Mouse (Mus musculus) embryonic facial prominence, embryonic 11.5 days (tissue): Measurements from ENCODE around the gene Abhd17a. TPM values are rescaled to one million over a fixed set of nuclear protein-coding genes. Genes with fewer than 3 reads are reported as not detected.

Experiments used
- ATAC-seq: fragments of 200-750 bp; cut with Nextera tagmentation; replicated peaks from 2 replicates; pipeline ENCODE4 v1.8.0; 2017; ENCODE audit warnings: low read depth; ENCODE audit not compliant: insufficient number of reproducible peaks, low FRiP score, low TSS enrichment
- DNase-seq: peaks from one replicate; pipeline ENCODE4 v3.0.0-alpha.2; 2015; ENCODE audit warnings: low spot score
- H3K27ac ChIP-seq: fragments of 300-500 bp; sonication (generic); replicated peaks from 2 replicates; pipeline ENCODE4 v1.5.1; 2014; ENCODE audit warnings: mild to moderate bottlenecking, low read depth, low read length, control low read depth
- H3K27me3 ChIP-seq: fragments of 300-500 bp; sonication (generic); 2 replicates; pipeline ENCODE4 v1.6.1; 2014; ENCODE audit warnings: mild to moderate bottlenecking, low read length, moderate library complexity, mixed read lengths; ENCODE audit not compliant: control insufficient read depth, insufficient read depth
- H3K36me3 ChIP-seq: fragments of 300-500 bp; sonication (generic); replicated peaks from 2 replicates; pipeline ENCODE4 v1.6.1; 2014; ENCODE audit warnings: low read depth, mild to moderate bottlenecking, low read length, moderate library complexity, mixed read lengths; ENCODE audit not compliant: control insufficient read depth, insufficient read depth
- H3K4me1 ChIP-seq: fragments of 300-500 bp; sonication (generic); 2 replicates; pipeline ENCODE4 v1.6.1; 2014; ENCODE audit warnings: low read length, mixed read lengths; ENCODE audit not compliant: control insufficient read depth, insufficient read depth
- H3K4me2 ChIP-seq: fragments of 300-500 bp; sonication (generic); 2 replicates; pipeline ENCODE4 v1.6.1; 2014; ENCODE audit warnings: low read depth, mild to moderate bottlenecking, control low read depth, low read length, moderate library complexity
- H3K4me3 ChIP-seq: fragments of 300-500 bp; sonication (generic); 2 replicates; pipeline ENCODE4 v1.5.1; 2014; ENCODE audit warnings: low read depth, low read length, control low read depth
- H3K9ac ChIP-seq: fragments of 300-500 bp; sonication (generic); replicated peaks from 2 replicates; pipeline ENCODE4 v1.6.1; 2014; ENCODE audit warnings: mild to moderate bottlenecking, control low read depth, low read length
- H3K9me3 ChIP-seq: fragments of 300-500 bp; sonication (generic); replicated peaks from 2 replicates; pipeline ENCODE4 v1.6.1; 2016; ENCODE audit warnings: mild to moderate bottlenecking, low read length, inconsistent platforms, mixed read lengths; ENCODE audit not compliant: control insufficient read depth
- whole genome bisulfite sequencing: fragments of 180-500 bp; shearing (Covaris S2); extraction: QIAGEN DNeasy Blood & Tissue Kit; methylation state at CpG from one replicate; pipeline ENCODE4 v1.1.7; 2014; 5-methylcytosine and 5-hydroxymethylcytosine counted together
- polyA plus RNA-seq: library from polyadenylated mRNA; unstranded; fragments of >200 nt; fragmentation: Nextera tagmentation; extraction: Ambion mirVana; gene quantifications from 2 replicates; pipeline ENCODE4 v1.2.1, GENCODE M21; 2014

The Abhd17a gene
- polyA plus RNA-seq, 1 experiment from 2014 or later = 94.8 TPM

- peak overlapping the region; percentile 21 for H3K4me2 ChIP-seq
- H3K9me3 ChIP-seq = no peaks in the 10 kb centered on the region
- no peak overlapping the region for H3K4me3 ChIP-seq
- H3K27me3 ChIP-seq = no peaks in the 10 kb centered on the region
- no peak for ATAC-seq
- 0 out of 2 replicates have a peak overlapping the region, but pooled peaks have one; percentile 47 for H3K27ac ChIP-seq
- 0 out of 2 replicates have a peak overlapping the region, but pooled peaks have one; percentile 18 for H3K9ac ChIP-seq
- WGBS = 95% methylated on average over 46 of the region's 51 CpGs
- H3K36me3 ChIP-seq = peaks cover 2% of the 10 kb centered on the region; the same call in 1 of the 2 replicates
- H3K4me1 ChIP-seq = peaks cover 6% of the 10 kb centered on the region
- DNase-seq = no peak
Measured at GRCm38 (mm10) chr10:80586407-80587304, 3.5 kb downstream of the Abhd17a start.

DNA sequence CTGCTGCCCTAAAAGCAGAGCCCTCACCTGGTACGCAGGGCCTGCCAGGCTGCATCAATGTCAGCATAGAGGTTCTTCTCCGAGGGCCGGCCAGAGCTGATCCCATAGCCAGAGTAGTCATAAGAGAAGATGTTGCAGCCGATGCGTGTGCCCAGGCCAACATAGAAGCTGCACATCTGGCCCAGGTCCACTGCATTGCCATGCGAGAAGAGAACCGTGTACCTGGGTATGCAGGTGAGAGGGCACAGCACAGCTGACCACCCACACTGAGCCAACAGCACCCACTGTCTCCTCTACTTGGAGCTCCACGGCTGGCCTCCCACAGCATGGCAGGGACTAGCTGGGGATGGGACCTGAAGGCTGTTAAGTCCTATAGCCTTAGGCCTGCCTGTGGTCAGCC is 4.6 kb downstream of the Abhd17a start:
- Histone ChIP-seq H3K9ac (no peak overlapping the region), H3K27me3 (no peaks in the 10 kb centered on the region), H3K9me3 (no peaks in the 10 kb centered on the region), H3K4me3 (no peak overlapping the region), H3K27ac (no peak overlapping the region), H3K36me3 (peaks cover 2% of the 10 kb centered on the region; the same call in 1 of the 2 replicates), H3K4me2 (no peak overlapping the region; the same call in 1 of the 2 replicates), H3K4me1 (peaks cover 6% of the 10 kb centered on the region)
- DNase-seq (no peak), ATAC-seq (no peak)
- 93% methylated on average over 8 of the region's 8 CpGs for WGBS

- Histone ChIP-seq H3K27me3 (no peaks in the 10 kb centered on the region), H3K36me3 (peaks cover 2% of the 10 kb centered on the region; the same call in 1 of the 2 replicates), H3K27ac (no peak overlapping the region), H3K9me3 (no peaks in the 10 kb centered on the region), H3K4me2 (no peak overlapping the region; the same call in 1 of the 2 replicates), H3K4me3 (no peak overlapping the region), H3K9ac (no peak overlapping the region), H3K4me1 (peaks cover 6% of the 10 kb centered on the region)
- DNase-seq (no peak), ATAC-seq (0 out of 2 replicates have a peak, but pooled peaks have one; percentile 11)
- 79% methylated on average over 12 of the region's 12 CpGs for WGBS
Measured at GRCm38 (mm10) chr10:80584642-80585552, 5.2 kb downstream of the Abhd17a start.

DNA sequence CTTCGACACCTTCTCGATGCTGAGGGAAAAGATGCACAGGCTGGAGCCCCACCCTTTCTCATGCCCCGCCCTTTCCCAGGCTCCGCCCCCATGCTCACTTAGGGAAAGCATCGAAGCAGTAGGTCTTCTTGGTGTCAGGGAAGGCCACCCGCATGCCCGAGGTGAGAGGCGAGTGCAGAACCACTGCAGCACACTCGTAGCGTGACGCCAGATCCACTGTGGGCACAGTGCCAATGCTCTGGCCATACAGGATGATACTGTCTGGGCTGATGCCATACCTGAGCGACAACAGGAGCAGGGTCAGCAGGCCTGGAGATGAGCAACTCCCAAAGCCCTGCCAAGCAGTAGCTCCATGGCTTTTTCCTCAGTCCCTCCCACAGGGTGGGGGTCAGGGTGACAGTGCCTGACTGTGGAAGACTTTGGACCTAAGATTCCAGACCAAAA is 6.1 kb downstream of the Abhd17a start:
- Histone ChIP-seq H3K9me3 (no peaks in the 10 kb centered on the region), H3K27me3 (no peaks in the 10 kb centered on the region), H3K27ac (no peak overlapping the region), H3K4me3 (no peak overlapping the region), H3K4me2 (no peak overlapping the region), H3K9ac (no peak overlapping the region), H3K36me3 (peaks cover 2% of the 10 kb centered on the region; the same call in 1 of the 2 replicates), H3K4me1 (peaks cover 4% of the 10 kb centered on the region)
- ATAC-seq (no peak), DNase-seq (no peak)
- 69% methylated on average over 12 of the region's 12 CpGs for WGBS

DNA sequence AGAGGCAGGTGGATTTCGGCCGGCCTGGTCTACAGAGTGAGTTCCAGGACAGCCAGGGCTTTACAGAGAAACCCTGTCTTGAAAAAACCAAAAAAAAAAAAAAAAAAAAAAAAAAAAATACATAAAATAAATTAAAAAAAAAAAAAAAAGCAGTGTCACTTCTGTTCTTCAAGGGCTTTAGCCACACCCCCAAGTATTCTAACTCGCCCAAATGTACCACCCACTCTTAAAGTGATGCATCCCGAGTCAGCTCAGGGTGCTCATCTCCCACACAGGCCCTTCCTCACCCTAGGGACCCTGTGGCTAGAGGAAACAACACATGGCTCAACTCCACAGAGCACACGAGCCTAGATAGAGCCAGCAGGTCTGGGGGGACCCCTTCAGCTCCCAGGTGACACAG is 7.1 kb downstream of the Abhd17a start:
- Histone ChIP-seq H3K9me3 (no peaks in the 10 kb centered on the region), H3K27ac (no peak overlapping the region), H3K9ac (no peak overlapping the region), H3K27me3 (no peaks in the 10 kb centered on the region), H3K4me3 (no peak overlapping the region), H3K4me1 (no peaks in the 10 kb centered on the region; the same call in none of the 2 replicates), H3K36me3 (peaks cover 2% of the 10 kb centered on the region; the same call in 1 of the 2 replicates), H3K4me2 (no peak overlapping the region)
- ATAC-seq = no peak
- WGBS = 86% methylated on average over 5 of the region's 5 CpGs
- no peak for DNase-seq

DNA sequence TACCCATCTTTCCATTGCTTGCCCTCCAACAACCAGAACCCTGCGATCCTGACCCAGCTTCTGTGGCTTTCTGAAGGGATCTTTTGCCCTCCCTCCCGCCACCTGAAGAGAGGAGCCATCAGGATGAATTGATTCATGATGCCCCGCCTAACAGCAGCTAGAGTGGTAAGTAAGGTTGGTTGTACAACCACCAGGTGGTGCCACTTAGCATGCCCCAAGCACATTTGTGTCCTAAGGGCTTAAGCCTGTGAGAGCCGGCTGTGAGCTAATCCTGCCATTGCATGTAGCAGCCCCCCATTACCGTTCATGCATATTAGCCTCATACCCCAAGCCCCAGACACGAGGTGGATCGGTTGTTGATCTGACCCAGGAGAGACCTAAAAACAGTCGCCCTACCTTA is 11.2 kb downstream of the Abhd17a start:
- Histone ChIP-seq H3K36me3 (peaks cover 2% of the 10 kb centered on the region; the same call in 1 of the 2 replicates), H3K9me3 (no peaks in the 10 kb centered on the region), H3K4me2 (peak overlapping the region; percentile 16), H3K27me3 (no peaks in the 10 kb centered on the region), H3K9ac (no peak overlapping the region), H3K27ac (no peak overlapping the region), H3K4me3 (no peak overlapping the region; the same call in 1 of the 2 replicates), H3K4me1 (no peaks in the 10 kb centered on the region; the same call in none of the 2 replicates)
- ATAC-seq = no peak
- DNase-seq = peak; percentile 69
- 9% methylated on average over 8 of the region's 8 CpGs for WGBS

DNA sequence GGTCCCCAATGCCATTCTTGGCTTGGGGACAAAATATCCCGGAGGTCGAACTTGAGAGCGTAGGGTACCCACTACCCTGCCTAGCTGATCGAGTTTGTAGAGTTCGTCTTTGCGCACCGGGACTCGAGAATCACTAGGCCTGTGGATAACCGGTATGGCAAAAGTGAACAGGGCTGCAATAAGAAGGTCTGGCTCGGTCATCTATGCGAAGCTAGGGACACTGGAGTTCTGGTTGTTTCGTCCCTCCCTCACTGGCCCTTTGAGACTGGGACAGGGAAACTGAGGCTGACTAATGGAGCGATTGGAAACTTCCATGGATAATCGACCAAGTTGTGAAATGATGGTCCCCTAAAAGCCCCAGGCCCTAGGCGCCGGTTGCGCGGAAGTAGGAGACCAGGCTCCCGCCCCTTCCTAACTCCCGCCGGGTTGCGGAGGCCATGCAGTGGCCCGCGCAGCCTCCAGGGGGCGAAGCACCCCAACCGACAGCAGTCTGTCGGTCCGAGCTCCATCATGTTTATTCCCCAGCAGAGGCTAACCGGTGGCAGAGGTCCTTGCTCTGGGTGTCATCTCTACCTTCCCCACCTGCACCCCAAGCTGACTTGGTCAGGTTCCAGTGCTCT is 11.9 kb downstream of the Abhd17a start:
- Histone ChIP-seq H3K9me3 (no peaks in the 10 kb centered on the region), H3K27me3 (no peaks in the 10 kb centered on the region), H3K4me2 (peak overlapping the region; percentile 98), H3K27ac (peak overlapping the region; percentile 74), H3K36me3 (no peaks in the 10 kb centered on the region), H3K4me3 (peak overlapping the region; percentile 78), H3K9ac (peak overlapping the region; percentile 45), H3K4me1 (no peaks in the 10 kb centered on the region; the same call in none of the 2 replicates)
- WGBS = under 1% methylated on average over 29 of the region's 29 CpGs
- ATAC-seq (peak; percentile 14; the same call in 1 of the 2 replicates), DNase-seq (peak; percentile 81)
